Mouse (Mus musculus): ENCODE data around the gene Rab3a.

Rab3a gene

DNA sequence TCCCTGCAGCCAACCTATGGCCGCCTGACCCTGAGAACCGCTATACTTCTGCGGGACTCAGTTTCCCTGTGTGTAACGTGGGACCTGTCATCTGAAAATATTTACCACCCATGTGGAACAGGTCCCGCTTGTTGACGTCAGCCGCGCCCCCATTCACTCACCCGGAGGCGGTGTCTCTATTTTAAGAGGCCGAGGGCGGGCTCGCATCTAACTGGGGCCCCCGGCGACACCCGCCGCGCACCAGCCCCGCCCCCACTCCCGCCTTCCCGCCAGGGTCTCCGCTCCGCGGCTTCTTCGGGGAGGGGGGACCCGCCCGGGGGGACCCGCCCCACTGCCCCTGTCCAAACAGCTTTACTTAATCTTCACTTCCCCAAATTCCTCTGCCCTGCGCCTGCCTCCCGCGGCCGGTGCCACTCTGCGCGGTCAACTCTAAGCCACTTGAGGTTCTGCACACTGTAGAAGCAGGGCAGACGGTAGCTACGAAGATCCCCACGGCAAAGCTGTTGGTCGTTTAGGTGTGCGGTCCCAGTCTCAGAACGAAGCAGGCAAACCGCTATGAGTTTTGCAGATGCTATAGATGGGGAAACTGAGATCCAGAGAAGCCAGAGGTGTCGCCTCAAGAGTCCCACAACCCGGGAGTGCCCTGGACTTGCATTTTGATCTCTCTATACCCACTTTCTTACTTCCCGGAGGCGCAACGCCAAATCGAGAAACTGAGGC lies 49.4 kb downstream of the Rab3a start:
- DNase-seq: peak; percentile 46

DNA sequence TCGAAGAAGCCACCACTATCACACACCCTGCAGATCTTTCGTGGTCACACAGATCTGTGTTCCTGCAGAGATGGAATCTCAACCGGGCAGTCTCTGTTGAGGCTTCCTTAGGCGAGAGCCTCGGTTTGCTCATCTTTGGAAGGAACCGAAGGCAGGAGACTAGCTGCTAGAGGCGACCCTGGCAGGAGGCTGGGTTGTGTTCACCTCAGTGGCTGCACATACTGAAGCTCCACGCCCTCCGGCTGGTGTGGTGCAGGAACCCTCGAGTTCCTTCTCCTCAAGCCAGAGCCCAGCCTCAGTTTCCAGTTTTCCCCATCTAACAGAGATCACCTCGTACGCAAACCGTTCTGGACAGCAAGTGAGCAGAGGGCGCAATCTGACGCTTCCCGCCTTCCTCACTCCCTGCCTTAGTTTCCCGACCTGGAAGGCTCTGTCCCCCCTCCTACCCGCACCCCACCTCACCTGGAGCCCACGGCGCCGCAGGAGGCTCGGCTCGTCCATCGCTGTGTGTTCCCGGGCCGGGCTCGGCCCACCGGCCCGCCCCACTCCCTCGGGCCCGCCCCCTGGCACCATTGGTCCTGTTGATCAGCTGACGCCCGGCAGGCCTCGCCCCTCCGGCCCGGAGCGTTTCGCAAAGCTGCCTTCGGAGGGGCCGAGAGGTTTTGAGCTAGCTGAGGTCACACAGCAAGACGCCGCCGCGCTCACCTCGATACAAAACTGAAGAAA lies 50.2 kb downstream of the Rab3a start, which contains the start of gene Mast3:
TSS of gene Mast3 (minus strand) at position 574 of the 726 bp plus-strand sequence.
- peak; percentile 88 for DNase-seq

DNA sequence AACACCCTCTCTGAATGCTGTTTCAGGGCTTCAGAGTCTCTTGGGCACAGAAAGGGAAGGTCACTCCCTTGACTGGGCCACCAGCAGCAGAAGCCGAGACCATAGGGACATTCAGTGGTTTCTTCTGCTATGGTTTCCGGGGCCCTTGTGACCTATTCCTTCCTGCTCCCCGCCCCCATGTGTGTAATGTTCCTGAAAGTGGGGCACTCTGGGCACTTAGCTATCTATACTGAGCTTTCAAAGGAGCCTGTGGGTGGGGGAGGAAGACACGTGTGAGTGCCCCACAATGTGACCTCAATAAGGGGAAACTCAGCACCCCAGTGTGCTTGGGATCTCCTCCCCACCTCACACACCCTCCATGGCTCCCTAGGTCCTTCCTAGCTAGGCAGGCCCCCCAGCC lies 52.1 kb downstream of the Rab3a start:
- no peak for DNase-seq

DNA sequence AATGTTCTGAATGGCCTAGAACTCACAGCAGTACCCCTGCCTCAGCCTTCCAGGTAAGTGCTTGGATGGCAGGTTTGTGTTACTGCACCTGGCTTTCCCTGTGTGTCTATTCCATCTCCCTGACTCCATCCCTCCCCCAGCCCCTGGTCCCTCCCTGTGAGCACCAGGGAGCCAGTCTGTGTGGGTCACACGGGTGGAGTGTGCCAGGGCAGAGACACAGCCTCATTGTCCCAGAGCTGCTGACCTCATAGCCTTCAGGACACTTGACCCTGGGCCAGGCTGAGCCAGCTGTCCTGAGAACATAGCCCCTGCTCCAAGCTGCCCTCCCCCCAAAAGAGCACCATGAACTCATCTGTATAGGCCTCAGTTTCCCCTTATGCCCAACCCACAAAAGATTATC lies 52.8 kb downstream of the Rab3a start:
- DNase-seq: no peak

DNA sequence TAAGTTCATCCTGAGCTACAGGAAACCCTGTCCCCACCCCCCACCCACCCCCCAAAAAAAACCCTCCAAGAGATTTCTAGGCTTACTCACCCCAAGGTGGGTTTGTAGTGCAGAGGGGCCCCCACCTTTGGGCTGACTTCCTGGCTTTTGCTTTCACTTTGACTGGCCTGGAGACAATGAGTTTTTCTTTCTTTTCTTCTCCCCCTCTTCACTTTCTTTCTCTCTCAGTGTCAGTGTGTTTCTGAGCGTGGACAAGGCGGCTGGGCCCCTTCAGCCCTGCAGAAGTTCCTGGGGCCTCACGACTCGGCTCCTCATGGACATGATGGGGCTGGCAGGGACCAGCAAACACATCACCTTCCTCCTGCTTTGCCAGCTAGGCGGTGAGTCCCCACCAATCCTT lies 53.8 kb downstream of the Rab3a start, which contains the start of gene Il12rb1:
TSS of gene Il12rb1 (plus strand) at position 211 of the 400 bp plus-strand sequence.
- DNase-seq: no peak
